Mouse (Mus musculus) spleen, postnatal 4 days (tissue): ENCODE data around the gene Ebf1.
A peak's percentile ranks its signal among the peaks of the same experiment; 100 is the strongest.

Source experiments
- DNase-seq, 2 experiments: peaks; one replicate each; pipeline ENCODE4 v3.0.0; 2022; ENCODE audit warnings: low spot score in 2 of 2

Ebf1 gene

DNA sequence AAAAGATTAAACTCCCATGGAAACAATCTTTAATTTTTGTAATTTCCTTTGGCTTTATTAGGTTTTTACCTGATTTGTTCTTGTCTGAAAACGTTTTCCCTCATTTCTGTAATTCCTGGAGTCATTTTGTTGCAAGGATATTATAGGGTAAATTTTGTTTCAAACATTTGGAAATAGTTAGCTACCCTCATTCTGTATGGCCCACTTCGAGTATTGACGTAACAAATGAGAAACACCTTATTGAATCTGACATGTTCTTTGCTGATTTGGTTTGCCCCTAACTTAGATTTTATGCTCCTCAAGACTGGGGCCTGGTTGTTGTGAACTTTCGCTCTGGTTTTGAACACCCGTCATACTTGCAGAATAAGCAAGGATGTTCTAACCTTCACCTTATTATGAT, 120.9 kb downstream of the Ebf1 start:
- no peak for DNase-seq

DNA sequence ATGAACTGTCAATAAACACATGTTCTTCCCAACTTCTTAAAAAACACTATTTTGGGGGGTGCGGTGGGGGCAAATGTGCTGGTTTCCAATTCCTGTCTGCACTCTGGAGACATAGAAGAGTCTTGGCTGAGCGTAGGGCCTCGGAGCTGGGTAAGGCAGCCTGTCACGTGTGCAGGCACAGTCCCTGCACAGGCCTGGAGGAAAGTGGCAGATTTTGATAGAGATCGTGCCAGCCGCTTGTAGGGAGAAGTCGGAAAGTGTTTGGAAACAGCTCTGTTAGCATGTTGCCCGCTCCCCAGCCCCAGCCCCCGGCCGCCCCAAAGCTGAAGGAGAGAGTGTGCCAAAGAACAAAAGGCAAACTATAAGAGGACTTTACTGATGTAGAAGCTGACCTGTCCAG, 121.7 kb downstream of the Ebf1 start:
- no peak for DNase-seq

DNA sequence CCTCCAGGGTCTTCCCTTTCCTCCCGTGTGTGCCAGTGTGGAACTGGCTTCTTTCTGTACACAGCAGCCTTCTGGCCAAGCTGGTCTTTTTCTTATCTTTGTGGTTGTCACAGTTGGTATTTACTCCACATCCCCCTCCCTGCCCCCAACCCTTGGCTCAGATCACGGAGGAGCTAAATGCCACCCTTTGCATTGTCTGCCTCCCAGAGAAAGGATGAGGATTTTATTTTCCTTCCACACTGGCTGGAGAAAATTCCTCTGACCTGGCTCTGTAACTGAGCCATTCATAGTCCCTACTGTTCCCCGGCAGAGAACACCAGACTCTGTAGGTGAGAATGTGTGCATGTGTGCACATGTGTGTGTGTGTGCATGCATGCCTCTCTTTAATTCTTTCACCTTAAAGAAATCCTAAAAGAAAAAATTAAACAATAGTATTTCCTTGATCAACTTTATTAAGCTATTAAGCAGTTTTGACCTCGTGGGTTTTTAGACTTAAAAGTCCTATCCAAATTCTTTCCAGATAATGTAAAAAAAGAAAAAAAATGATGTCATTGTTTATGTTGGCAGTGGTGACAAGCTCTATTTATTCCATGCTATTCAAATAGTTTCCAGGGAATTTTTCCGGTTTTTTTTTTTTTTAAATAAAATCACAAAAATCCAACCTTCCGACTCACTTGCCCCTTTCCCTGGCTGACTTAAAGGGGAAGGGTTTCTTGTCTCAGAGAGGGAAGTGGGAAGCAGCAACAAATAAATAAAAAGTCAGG, 123.3 kb downstream of the Ebf1 start:
- no peak for DNase-seq

DNA sequence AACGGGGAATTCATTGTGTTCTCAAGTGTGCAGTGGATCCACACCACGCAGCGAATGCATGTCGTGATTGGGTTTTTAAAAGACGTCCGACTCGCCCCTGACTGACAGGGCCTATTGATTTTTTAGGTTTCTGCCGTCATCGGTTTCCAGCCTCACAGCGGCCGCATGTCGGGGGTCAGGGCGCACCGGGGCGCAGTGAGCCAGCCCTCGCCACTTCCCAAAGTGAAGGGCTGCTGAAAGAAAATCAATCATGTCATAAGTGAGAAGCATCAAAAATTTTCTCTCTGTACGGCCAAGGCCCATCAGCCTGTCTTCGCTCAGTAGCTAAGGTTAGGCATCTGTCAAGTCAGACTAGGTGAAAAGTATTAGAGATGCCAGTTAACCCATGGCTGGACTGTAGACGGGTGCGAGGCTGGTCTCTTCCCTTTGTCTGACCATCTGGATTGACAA, 124.0 kb downstream of the Ebf1 start:
- DNase-seq: no peak

DNA sequence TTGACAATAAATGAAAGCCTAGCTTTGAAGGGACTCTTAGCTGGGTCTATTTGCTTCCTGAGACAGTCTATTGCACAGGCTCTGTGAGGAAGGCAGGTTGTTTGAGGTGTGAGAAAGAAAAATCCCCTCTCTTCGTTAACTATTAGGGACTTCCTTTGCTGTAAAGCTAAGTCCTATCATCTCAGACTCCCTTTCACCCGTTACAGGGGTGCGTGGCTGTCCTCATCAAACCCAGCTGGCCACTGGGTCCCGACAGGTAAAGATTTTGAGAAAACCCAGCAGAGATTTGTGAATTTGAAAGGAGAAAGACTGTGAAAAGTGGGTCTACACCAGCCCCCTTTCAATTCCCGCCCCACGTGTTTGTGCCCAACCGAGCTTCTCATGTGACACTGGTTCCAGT, 127.3 kb downstream of the Ebf1 start:
- no peak for DNase-seq

DNA sequence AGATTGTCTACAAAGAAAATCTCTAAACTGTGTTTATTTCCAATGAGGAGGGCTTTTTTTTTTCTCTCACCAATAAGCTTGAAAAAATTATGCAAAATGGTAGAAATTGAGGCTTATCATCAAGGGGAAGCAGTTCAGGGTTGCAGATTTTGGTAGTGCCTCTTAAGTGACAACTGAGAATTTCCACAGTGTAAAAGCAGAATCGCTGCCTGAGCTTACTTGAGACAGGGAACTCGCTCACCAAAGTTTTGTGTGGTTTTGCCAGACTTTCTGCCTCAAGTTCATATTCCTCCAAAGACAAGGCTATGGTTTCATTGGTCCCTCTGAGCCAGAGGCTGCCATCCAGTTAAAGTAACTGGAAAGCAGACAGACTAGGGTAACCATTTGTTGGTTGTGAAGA, 128.8 kb downstream of the Ebf1 start:
- DNase-seq: no peak

DNA sequence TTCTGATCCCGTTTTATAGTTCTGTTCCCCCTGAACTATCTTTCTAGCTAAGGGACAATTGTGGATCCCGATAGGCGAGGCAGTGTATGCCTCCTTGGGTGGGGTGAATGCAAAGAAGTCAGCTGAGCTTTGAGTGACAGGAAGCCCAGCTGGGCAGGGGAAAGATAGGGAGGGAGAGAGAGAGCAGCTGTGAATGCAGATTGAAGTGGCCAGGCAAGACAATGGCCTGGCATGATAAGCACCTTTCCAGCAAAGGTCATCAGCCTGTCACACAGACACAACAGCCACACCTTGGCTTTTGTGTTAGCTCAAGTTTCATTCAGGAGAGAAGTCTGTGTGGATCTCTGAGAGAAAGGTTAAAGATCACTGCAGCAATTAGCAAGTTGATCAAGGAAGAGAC, 129.6 kb downstream of the Ebf1 start:
- DNase-seq: no peak

DNA sequence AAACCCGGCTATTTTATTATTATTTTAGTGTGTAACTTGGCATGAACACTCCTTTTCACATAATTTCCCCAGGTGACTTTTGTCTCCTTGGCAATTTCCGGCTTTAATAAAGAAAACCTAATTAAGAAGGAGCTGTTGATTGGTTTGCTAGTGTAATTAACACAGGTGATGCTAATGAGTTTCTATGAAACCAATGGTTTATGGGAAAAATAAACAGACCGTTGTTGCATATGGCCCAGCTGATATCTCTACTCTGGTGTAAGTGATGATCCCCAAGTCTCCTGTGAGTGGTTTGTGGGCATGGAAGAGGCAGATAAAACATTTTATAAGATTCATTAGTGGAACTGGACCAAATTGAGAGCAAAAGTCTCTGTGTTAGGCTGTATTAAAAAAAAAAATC, 132.2 kb downstream of the Ebf1 start:
- DNase-seq: no peak

DNA sequence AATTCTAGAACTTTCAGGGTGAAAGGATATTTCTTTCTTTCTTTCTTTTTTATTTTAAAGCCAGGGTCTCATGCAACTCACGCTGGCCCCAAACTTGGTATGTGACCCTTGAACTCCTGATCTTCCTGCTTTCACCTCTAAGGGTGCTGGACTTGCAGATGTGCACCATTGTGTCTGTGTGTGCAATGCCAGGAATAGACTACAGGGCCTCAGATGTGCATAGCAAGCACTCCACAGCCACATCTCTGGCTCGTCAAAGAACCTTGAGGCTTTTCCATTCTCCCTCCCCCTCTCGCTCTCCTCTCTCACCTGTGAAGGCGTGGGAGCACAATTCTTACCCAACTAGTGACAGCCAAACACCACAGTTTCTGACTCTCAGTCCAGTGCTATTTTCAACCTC, 137.2 kb downstream of the Ebf1 start:
- DNase-seq: no peak

DNA sequence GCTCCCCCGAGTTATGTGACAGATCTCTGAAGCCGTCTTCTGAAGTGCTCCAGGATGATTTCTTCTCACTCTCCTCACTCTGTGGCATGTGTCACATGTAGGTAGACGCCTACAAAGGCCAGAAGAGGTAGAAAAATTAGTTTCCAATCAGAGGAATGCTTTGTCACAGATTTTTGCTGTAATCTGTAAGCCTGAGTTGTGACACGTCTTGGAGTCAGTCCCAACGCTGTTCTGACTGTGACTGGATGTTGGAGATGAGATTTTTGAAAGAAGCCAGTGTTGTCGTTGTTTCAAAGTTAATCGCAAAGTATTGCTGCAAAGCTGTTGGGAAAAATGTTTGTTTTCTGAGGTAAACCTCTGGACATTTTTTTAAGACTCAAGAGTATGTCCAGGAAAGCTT, 139.2 kb downstream of the Ebf1 start:
- no peak for DNase-seq

DNA sequence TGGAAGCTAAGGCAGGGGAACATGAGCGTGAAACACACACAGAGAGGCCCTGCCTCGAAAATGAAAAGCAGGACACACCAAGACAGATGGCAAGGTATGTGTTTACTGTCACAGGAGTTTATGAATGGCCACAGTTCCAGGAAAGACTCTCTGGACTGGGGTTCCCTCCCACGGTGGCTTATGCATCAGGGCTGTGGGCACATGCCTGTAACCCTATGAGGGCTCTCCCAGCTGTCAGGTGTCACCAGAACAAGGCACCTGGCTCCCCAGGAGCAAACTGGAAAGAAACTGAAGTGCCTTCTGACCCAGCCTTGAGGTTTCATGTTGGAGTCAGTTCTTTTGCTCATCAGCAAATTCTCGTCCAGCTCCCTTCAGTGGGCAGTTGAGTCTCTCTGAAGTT, 141.7 kb downstream of the Ebf1 start:
- no peak for DNase-seq

DNA sequence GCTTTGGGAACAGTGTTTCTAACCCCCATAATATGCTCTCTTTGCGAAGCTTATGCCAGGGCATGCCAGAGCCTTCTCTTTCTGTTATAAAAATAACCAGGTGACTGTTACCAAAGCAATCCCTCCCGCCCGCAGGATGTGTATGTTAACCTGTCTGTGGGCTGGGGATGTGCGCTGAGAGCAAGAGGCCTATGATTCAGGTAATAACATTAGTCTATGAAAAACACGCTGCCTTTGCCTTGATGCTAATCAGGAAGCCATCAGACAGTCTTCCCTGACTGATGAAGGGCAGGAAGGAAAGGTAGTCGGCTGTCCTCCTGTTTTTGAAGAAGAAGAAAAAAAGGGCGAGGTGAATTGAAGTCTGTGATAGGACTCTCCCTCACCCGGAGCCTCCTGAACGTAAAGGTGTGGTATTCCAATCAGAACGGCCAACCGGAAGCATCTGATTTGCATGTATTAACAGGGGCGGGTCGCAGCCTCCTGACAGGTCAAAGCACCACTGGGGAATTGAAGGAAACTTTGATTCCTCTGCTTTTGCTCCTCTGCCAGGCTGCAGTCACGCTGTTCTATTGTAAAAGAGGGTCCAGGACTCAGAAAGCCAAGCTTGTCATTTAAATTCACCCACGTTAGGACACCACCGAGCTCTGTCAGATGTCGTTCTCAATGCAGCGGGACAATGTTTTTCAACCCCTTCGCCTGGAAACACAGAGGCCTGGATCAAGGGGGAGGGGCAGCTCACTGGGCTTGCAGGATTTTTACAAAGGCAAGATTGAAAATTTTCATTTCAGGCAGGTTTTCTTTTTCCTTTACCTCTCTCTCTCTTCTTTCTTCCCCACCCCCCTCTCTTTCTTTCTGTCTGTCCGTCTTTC, 144.2 kb downstream of the Ebf1 start:
- DNase-seq: no peak

DNA sequence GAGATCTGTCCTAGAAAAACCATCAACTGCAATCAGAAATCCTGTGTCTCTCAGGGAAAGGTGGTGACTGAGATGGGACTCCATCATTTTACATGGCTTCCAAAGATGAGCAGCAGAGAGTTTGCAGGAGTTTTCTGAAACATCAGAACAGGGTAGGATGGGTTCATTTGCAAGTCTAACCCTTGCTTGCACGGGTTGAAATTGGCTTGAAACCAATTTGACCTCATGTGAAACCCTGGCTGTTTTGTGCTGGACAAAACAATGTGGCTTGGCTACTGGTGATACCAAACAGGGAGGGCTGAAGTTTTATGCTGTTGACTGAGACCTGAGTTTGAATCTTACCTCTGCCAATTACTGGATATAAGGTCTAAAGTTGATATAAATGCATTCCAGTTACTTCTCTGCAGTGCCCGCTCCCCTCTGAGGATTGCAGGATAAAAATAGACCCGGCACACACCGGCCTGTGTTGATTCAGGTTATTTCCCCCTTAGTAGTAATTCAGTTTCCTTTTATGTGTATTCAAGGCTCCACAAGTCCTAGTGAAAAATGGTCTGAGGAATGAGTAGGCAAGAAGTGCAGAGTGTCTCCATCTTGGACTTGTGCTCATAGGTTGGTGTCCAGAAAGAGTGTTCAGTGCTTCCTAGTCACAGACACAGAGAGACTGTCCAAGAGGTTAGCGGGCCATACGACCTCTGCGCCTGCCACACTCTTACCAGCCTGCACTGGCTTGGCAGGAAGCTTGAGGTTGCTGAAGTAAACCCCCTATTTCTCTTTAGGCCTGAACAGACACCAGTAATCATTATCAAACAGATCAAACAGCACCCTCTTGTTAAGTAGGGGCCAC, 147.1 kb downstream of the Ebf1 start:
- peak in 1 of 2 experiments; percentile 21 for DNase-seq

DNA sequence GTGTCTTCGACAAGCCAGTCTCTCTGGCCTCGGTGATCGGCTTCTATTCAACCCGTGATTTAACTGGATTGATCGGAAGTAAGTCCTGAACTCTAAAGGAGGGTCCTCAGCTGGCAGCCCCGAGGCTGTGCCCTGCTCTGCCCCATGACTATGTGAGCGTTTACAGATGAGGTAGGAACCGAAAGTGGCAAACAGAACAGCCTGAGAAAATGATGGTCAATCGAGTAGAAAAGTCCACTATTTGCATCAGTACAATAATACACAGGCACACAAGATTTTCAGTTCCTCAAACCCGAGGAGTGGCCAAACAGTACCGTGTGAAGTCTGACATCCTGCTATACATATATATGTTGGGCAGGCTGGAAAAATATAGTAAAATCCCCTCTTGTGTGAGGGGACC, 147.9 kb downstream of the Ebf1 start:
- peak in 1 of 2 experiments; percentile 20 for DNase-seq

DNA sequence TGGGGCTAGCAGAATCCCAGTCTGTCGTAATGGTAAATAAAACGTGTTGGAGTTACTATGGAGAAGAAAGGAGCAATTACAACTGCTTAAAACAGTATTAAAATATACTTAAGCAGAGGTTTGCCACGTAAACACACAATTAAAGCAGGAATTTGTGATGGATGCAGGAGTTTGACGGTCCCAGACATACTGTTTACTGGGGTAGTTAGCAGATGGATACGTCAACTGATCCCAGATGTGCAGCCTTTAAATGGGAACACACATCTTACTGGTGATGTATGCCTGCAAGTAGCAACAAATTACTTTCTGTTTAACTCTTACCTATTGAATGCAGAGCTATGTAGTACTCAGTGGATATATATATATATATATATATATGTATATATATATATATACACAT, 149.1 kb downstream of the Ebf1 start:
- DNase-seq: no peak

DNA sequence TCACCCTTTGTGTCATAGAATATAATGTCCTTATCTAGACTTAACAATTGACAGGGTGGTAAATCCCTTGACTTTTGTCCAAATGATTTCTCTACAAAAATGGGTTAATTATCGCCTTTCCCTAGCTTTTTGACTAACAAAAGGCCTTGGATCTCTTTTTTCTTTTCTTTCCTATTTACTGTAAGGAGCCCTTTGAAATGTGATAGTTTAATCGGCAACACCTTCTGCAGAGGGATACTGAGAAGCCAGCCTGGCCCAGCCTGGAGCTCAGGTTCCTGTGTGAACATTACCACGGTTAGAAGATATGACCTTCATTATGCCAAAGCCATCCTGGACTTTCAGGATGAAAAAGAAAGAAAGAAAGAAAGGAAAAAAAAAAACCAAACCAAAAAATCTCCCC, 150.2 kb downstream of the Ebf1 start:
- DNase-seq: peak in 1 of 2 experiments; percentile 27

DNA sequence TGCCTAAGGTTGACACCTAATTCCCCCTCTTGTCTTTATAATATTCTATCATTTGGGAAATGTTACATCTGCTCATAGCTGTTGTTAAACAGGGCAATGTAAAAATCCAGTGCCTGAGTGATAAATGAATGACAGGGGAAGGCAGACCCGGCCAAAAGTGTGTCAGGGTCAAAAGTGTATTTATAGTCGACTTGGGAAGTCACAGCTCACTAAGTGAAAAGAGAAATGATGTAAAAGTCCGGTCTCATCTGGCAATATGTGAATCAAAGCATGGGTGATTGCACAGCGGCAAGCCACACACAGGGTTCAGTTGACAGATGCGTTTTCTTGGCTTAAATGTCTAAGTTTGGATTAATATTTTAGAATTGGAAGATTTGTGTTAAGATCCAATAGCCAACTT, 151.2 kb downstream of the Ebf1 start:
- DNase-seq: no peak

DNA sequence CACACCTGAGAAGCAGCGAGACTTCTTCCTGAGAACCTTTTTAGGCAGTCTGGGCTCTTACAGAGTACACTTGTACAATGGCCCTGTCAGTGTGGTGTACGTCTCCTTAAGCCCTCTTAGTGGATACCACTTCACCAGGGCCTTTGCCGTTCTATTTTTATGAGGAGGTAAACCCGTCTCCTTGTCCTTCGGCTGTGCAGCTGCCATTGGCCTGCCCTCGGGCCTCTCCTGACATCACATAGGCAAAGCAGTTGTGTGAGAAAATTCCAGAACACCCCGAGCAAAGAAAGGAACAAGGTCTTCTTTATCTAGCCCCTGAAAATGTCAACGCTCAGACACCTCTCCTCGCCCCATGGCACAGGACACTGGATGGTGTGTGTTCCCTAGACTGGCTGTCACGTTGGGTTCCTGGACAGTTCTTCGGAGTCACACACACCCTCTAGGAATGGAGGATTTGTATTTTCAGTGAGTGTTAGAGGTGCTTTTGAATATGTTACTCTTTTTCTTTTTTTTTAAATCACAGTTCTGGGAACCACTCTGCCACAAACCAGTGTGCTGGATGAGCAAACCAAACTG, 154.0 kb downstream of the Ebf1 start:
- no peak for DNase-seq

DNA sequence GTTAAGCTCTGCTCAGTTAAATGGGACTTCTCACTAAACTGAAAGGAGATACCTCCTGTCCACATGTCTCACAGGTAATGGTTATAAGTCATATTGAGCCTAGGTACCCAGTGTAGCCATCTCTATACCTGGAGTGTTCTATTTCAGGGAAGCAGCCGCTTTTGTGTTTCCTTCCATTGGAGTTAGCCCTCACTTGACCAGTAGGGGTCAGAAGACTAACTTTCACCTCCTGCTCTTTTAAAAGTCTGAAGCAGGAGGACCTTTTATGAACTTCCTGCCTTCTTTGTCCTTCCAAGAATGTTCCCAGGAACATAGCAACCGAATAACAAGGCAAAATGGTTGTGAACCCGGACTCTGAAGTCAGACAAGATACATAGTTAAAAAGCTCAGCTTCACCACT, 157.3 kb downstream of the Ebf1 start:
- no peak for DNase-seq

DNA sequence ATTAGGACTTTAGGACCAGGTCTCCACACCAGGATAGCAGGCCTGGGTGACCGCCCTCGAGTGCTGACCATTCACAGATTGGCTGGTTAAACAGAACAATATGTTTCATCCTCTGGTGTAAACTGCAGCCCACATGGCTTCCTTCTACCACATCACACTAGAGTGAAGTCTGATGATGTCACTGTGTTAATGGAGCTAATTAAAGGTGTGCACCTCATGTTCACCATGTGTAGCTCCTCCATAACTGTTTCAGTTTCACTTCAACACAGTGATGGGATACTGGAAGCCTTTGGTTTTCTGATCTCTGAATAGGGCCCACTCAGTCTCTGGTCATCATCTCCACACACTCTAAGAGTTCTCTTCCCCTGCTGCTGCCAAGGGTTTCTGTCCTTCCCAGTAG, 158.4 kb downstream of the Ebf1 start:
- DNase-seq: no peak

DNA sequence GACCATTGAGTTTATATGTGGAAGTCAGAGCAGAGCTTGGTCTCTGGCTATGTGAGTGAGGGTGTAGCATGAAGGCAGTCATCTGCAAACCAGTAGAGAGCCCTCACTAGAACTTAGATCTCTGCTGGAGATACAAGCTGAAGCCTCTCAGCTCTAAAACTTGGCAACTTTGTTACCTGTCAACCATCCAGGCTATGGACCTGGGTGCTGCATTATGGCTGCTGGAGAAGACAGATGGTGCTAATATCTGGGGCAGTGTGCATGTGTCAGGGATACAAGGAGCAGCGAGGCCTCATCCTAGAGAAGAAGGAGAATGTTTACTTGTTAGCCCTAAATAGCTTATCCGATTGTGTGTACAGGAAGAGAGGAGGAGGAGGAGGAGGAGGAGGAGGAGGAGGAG, 159.4 kb downstream of the Ebf1 start:
- DNase-seq: no peak
